In the genomic region with DNA sequence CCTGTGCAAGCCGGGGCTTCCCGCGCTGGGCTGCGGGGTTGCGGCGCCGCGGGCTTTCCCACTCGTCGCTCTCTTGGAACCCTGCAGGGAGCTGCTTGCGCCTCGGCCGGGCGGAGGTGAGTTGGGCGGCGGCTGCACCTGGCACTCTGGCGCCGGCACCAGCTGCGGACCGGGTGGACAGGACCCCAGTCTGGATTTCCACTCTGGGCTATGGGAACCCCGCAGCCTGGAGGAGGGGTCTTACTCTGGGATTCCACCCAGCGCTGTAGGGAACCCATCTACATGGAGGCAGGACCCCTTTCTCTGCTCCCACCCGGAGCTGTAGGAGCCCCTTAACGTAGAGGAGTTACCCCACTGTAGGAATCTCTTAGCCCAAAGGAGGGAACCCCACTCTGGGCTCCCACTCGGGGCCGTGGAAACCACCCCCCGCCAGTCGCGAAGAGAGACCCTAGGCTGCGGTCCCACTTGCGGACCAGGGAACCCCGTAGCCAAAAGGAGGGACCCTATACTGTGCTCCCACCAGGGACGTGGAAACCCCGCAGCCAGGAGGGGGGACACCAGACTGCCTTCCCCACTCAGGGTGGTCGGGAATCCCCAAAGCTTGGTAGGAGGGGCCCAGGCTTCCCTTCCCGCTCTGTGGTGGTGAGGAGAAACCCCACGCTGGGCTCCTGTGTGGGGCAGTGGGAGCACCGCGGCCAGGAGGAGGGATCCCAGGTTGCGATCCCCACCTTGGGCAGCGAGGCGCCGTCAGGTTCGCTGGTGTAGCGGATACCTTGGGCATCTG, we compare ENCODE assay signal across 8 mouse cellular contexts. TPM values are rescaled to one million over a fixed set of nuclear protein-coding genes. Genes with fewer than 3 reads are reported as not detected.
DNase-seq lines count a peak whose midpoint lies in the region; ATAC-seq and TF ChIP-seq lines count a peak whose summit lies in the region.

No protein-coding gene starts in this region.

- peak overlapping the region; percentile 95 for H3K4me3 ChIP-seq in left cerebral cortex, adult 2 months
- peak overlapping the region; percentile 85 for H3K4me3 ChIP-seq in forebrain, embryonic 12.5 days (replicated peaks)
- H3K4me3 ChIP-seq in hindbrain, embryonic 13.5 days, result peak overlapping the region; percentile 79
- peak overlapping the region; percentile 91 for H3K4me3 ChIP-seq in liver, postnatal 0 days (ENCODE audit: low read depth, low read length)
- H3K4me3 ChIP-seq in neural tube, embryonic 15.5 days (replicated peaks), result peak overlapping the region; percentile 96

- TF ChIP-seq CTCF in left cerebral cortex, adult 2 months (IDR thresholded peaks at IDR 0.05), result no peak
- no peak for TF ChIP-seq CTCF in liver, postnatal 0 days (IDR thresholded peaks at IDR 0.05; ENCODE audit: low read depth)

- peak overlapping the region; percentile 78 for H3K27ac ChIP-seq in left cerebral cortex, adult 2 months
- peak overlapping the region; percentile 78 for H3K27ac ChIP-seq in forebrain, embryonic 12.5 days
- H3K27ac ChIP-seq in hindbrain, embryonic 13.5 days, result peak overlapping the region; percentile 86
- H3K27ac ChIP-seq in liver, postnatal 0 days (ENCODE audit: low read depth), result peak overlapping the region; percentile 63
- H3K27ac ChIP-seq in neural tube, embryonic 15.5 days (replicated peaks), result peak overlapping the region; percentile 85

- intact Hi-C loops in left cerebral cortex, adult 2 months (cut with DNase I), result loop anchor here (1.0 kb wide), 1 partner anchor 115 kb away; a partner anchor contains a TSS

- TF ChIP-seq EP300 in liver, postnatal 0 days (IDR thresholded peaks at IDR 0.05; ENCODE audit: low read depth), result no peak

- ATAC-seq in forebrain, embryonic 12.5 days (ENCODE audit: low FRiP score), result peak; percentile 3; the same call in 1 of the 2 replicates
- ATAC-seq in hindbrain, embryonic 13.5 days (ENCODE audit: low FRiP score), result peak; percentile 67
- peak; percentile 23 for ATAC-seq in liver, postnatal 0 days
- peak; percentile 50 for ATAC-seq in neural tube, embryonic 15.5 days (ENCODE audit: low FRiP score)

- 1% methylated on average over 45 of the region's 45 CpGs for WGBS in forebrain, embryonic 12.5 days
- WGBS in hindbrain, embryonic 13.5 days, result 2% methylated on average over 43 of the region's 45 CpGs
- WGBS in liver, postnatal 0 days (ENCODE audit: insufficient replicate concordance), result 1% methylated on average over 45 of the region's 45 CpGs
- under 1% methylated on average over 45 of the region's 45 CpGs for WGBS in neural tube, embryonic 15.5 days

- peaks cover 6% of the 10 kb centered on the region for H3K36me3 ChIP-seq in forebrain, embryonic 12.5 days (replicated peaks)
- peaks cover 10% of the 10 kb centered on the region for H3K36me3 ChIP-seq in hindbrain, embryonic 13.5 days
- peaks cover 3% of the 10 kb centered on the region; the same call in 1 of the 2 replicates for H3K36me3 ChIP-seq in liver, postnatal 0 days (replicated peaks; ENCODE audit: insufficient read depth, low read length)
- H3K36me3 ChIP-seq in neural tube, embryonic 15.5 days, result peaks cover 9% of the 10 kb centered on the region

- DNase-seq in left cerebral cortex, adult 2 months (ENCODE audit: extremely low spot score in 1 of 2, low spot score in 2 of 2), result peak in 1 of 2 experiments; percentile 16
- no peak for DNase-seq in left cerebral cortex, adult 8-10 months (ENCODE audit: low spot score in 2 of 2)
- peak; percentile 32 for DNase-seq in adrenal gland, postnatal 14 days
- DNase-seq in liver, postnatal 0 days, result peak; percentile 45
- no peak for DNase-seq in yolk sac, embryonic 10.5 days (ENCODE audit: low spot score)

- H3K27me3 ChIP-seq in forebrain, embryonic 12.5 days, result no peaks in the 10 kb centered on the region
- H3K27me3 ChIP-seq in hindbrain, embryonic 13.5 days, result no peaks in the 10 kb centered on the region
- H3K27me3 ChIP-seq in liver, postnatal 0 days (ENCODE audit: insufficient read depth, low read length), result no peaks in the 10 kb centered on the region
- no peaks in the 10 kb centered on the region for H3K27me3 ChIP-seq in neural tube, embryonic 15.5 days (replicated peaks)

- H3K9me3 ChIP-seq in forebrain, embryonic 12.5 days, result no peaks in the 10 kb centered on the region
- no peaks in the 10 kb centered on the region for H3K9me3 ChIP-seq in hindbrain, embryonic 13.5 days
- H3K9me3 ChIP-seq in liver, postnatal 0 days (ENCODE audit: low read length), result no peaks in the 10 kb centered on the region
- no peaks in the 10 kb centered on the region for H3K9me3 ChIP-seq in neural tube, embryonic 15.5 days (replicated peaks)

- peak overlapping the region; percentile 100 for H3K4me2 ChIP-seq in forebrain, embryonic 12.5 days
- peak overlapping the region; percentile 99 for H3K4me2 ChIP-seq in hindbrain, embryonic 13.5 days
- peak overlapping the region; percentile 97 for H3K4me2 ChIP-seq in liver, postnatal 0 days (ENCODE audit: low read depth, low read length)
- peak overlapping the region; percentile 99 for H3K4me2 ChIP-seq in neural tube, embryonic 15.5 days

- peak overlapping the region; percentile 81 for H3K9ac ChIP-seq in forebrain, embryonic 12.5 days
- H3K9ac ChIP-seq in hindbrain, embryonic 13.5 days, result peak overlapping the region; percentile 90
- peak overlapping the region; percentile 78 for H3K9ac ChIP-seq in liver, postnatal 0 days (replicated peaks)
- peak overlapping the region; percentile 91 for H3K9ac ChIP-seq in neural tube, embryonic 15.5 days (replicated peaks)

- peaks cover 15% of the 10 kb centered on the region for H3K4me1 ChIP-seq in forebrain, embryonic 12.5 days
- peaks cover 20% of the 10 kb centered on the region for H3K4me1 ChIP-seq in hindbrain, embryonic 13.5 days (replicated peaks)
- peaks cover 16% of the 10 kb centered on the region for H3K4me1 ChIP-seq in liver, postnatal 0 days (ENCODE audit: insufficient read depth)
- H3K4me1 ChIP-seq in neural tube, embryonic 15.5 days, result peaks cover 21% of the 10 kb centered on the region

RNA-seq across cellular contexts. Expression of a gene that starts 0.5 kb away (rescaled TPM):
- total RNA-seq in left cerebral cortex, adult 2 months (2021), result 1 to 10 TPM; 7.5 to 7.7 TPM
- 10 to 100 TPM; 10.3 to 12.8 (median 10.5) TPM for total RNA-seq in left cerebral cortex, adult 8-10 months (2022)
- 9.1 and 13.8 TPM in 2 replicates for total RNA-seq in adrenal gland, postnatal 14 days (2021)
- 32.4 and 32.9 TPM in 2 replicates for polyA plus RNA-seq in forebrain, embryonic 12.5 days (2016; fragmentation: Nextera tagmentation; extraction: Ambion mirVana)
- 27.5 and 27.9 TPM in 2 replicates for polyA plus RNA-seq in hindbrain, embryonic 13.5 days (2015; fragmentation: Nextera tagmentation; extraction: Ambion mirVana)
- polyA plus RNA-seq in liver, postnatal 0 days (2015; fragmentation: Nextera tagmentation; extraction: Ambion mirVana), result 26.7 and 28.4 TPM in 2 replicates
- 17.3 and 17.8 TPM in 2 replicates for polyA plus RNA-seq in neural tube, embryonic 15.5 days (2015; fragmentation: Nextera tagmentation; extraction: Ambion mirVana)

RNA-seq across cellular contexts. Expression of a gene that starts 0.7 kb away (rescaled TPM):
- 1 to 10 TPM; 8.8 to 9.1 TPM for total RNA-seq in left cerebral cortex, adult 2 months (2021)
- 10 to 100 TPM in 1 of 4 experiments, 1 to 10 TPM in 3; 7.5 to 11.3 (median 8.5) TPM for total RNA-seq in left cerebral cortex, adult 8-10 months (2022)
- 8.9 and 9.3 TPM in 2 replicates for total RNA-seq in adrenal gland, postnatal 14 days (2021)
- polyA plus RNA-seq in forebrain, embryonic 12.5 days (2016; fragmentation: Nextera tagmentation; extraction: Ambion mirVana), result 22.9 and 23.9 TPM in 2 replicates
- polyA plus RNA-seq in hindbrain, embryonic 13.5 days (2015; fragmentation: Nextera tagmentation; extraction: Ambion mirVana), result 19.3 and 20.3 TPM in 2 replicates
- 4.0 and 4.6 TPM in 2 replicates for polyA plus RNA-seq in liver, postnatal 0 days (2015; fragmentation: Nextera tagmentation; extraction: Ambion mirVana)
- 13.6 and 15.4 TPM in 2 replicates for polyA plus RNA-seq in neural tube, embryonic 15.5 days (2015; fragmentation: Nextera tagmentation; extraction: Ambion mirVana)

RNA-seq across cellular contexts. Expression of a gene that starts 29.4 kb away (rescaled TPM):
- 10 to 100 TPM; 13.2 to 17.9 TPM for total RNA-seq in left cerebral cortex, adult 2 months (2021)
- 10 to 100 TPM; 15.9 to 17.9 (median 17.3) TPM for total RNA-seq in left cerebral cortex, adult 8-10 months (2022)
- total RNA-seq in adrenal gland, postnatal 14 days (2021), result 3.3 and 4.0 TPM in 2 replicates
- 7.1 and 7.2 TPM in 2 replicates for polyA plus RNA-seq in forebrain, embryonic 12.5 days (2016; fragmentation: Nextera tagmentation; extraction: Ambion mirVana)
- polyA plus RNA-seq in hindbrain, embryonic 13.5 days (2015; fragmentation: Nextera tagmentation; extraction: Ambion mirVana), result 12.7 and 13.1 TPM in 2 replicates
- 0.95 TPM in 2 replicates for polyA plus RNA-seq in liver, postnatal 0 days (2015; fragmentation: Nextera tagmentation; extraction: Ambion mirVana)
- polyA plus RNA-seq in neural tube, embryonic 15.5 days (2015; fragmentation: Nextera tagmentation; extraction: Ambion mirVana), result 13.3 and 16.7 TPM in 2 replicates

Comparison
In these comparisons a context has a peak if more than half of its experiments do, and no peak if none do; other contexts are left out.
1. DNase-seq: peak in adrenal gland, postnatal 14 days (single experiment) and liver, postnatal 0 days (single experiment); none in left cerebral cortex, adult 8-10 months (0 of 2) and yolk sac, embryonic 10.5 days (single experiment).
2. ATAC-seq: peak in every context shown above with its lines; median percentile 67 in hindbrain, embryonic 13.5 days; 50 in neural tube, embryonic 15.5 days; 23 in liver, postnatal 0 days; 3 in forebrain, embryonic 12.5 days.
3. Peak in every context shown above with its lines, with median percentiles within 50 percentile points of each other: H3K27ac ChIP-seq, H3K4me3 ChIP-seq, H3K4me2 ChIP-seq and H3K9ac ChIP-seq.